Mouse (Mus musculus) heart, postnatal 14 days (tissue): ENCODE measurements at regions not wholly inside any gene's neighbourhood (a gene's known extent, or its start where the extent isn't known, plus 50 kb on each side); places are given as distances from the start of the nearest gene placed in this dataset.

ENCODE experiments used
- DNase-seq, 2 experiments: peaks; one replicate each; pipeline ENCODE4 v3.0.0; 2021 to 2022
- intact Hi-C: fragments of 180-260 bp; cut with DNase I; formaldehyde crosslinking; loops from one replicate; pipeline ENCODE4 v1.15.1; 2025

DNA sequence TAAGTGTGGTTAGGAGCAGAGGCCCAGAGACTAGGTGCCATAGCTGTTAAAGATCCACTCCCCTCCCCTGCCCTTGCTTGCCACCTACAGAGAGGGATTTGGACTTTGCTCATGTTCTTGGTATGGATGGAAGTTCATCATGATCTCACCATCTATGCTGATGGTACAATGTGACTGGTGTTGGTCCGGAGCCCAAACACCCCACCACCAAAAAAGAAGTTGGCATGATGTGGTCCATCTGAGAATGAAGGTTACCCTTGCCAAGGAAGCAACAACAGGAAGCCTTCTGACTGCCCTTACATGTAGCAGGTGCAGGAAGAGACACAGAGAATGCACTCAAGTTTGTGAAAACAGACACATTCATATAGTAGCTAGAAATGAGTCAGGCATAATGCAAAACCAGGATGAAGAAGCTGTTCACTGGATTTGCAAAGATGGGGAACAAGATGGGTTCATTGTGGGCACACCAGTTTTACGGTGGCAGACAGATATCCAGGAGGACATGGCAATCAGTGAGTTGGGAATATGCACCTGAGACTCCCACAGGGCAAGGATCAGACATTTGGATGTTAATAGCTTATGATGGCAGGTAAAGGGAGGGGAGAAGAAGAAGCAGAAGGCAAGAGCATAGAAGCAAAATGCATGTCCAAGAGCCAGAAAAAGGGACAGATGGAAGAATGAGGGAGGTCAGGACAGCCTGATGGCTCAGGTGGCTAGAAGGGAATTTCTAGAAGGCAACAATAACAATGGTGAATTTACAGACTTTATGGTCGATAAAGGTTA is 420.8 kb downstream of the Prdm2 start:
- DNase-seq = no peak
- intact Hi-C loops = no loop called here

DNA sequence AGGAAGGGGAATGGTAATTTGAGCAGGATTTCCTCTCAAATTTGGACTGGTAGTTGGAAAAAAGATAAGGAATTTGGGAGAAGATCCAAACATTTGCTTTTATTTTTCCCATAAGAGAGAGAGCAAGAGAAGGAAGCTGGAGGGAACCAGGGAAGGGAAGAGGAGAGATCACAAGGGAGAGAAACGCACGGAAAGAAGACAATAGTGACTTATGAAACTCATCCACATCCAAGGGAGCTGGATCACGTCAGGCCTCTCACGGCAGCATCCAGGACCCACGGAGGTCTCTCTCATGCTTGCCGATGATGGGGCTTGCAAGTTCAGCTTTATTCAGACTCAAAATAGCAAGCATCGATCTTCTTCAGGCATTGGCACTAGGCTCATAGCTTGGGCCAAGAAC is 423.7 kb downstream of the Prdm2 start:
- intact Hi-C loops = no loop called here

DNA sequence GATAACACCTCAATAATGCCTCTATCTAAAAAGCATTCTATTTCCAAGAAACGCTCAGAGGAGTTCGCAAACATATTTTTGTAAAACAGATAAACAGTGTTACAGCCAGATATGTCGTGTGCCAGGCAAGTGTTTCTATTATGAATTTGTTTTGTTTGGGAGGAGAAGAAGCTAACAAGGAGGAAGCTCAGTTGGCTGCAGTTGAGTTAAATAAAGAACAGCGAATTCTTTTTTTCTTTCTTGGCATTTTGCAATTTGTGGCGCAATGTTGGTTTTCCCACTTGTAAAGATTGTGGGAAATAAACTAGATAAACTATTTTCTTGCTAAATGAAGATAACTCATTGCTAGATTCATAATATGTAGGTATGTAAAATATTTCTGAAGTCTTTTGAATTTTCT is 427.4 kb downstream of the Prdm2 start:
- DNase-seq = no peak
- intact Hi-C loops = no loop called here

More for the DNA sequence above, 423.7 kb downstream of the Prdm2 start:
- DNase-seq = no peak

DNA sequence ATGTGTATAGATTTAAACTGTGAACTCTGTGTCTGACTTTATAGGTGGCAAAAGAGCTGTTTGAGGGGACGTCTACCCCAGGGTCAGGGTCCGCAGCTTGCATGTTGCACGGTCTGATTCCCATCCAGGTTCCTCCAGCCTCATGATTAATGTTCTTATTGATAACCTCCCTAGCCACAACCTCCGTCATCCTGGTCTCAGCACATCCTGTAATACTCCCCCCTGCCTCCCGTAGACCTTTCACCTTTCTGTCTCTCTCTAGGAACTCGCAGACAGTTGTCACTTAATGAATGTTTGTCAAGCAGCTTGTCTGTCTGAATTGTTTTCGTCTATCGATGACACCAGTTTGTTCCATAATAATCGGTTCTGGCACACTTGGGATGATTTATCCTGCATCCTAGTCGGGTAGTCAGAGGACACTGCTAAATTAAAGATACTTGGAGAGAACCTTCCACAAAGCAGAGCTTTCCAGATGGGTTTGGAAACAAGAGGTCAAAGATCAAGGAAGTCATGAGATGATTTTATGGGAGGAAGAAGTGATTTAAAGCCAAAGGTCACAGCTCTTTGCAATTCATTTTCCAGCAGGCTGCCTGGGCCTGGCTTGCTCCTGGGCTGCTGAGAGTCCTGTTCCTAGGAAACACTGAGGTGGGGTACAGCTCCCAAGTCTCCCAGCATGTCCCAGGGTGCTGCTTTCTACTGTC is 435.9 kb downstream of the Prdm2 start:
- DNase-seq = no peak
- intact Hi-C loops = no loop called here

DNA sequence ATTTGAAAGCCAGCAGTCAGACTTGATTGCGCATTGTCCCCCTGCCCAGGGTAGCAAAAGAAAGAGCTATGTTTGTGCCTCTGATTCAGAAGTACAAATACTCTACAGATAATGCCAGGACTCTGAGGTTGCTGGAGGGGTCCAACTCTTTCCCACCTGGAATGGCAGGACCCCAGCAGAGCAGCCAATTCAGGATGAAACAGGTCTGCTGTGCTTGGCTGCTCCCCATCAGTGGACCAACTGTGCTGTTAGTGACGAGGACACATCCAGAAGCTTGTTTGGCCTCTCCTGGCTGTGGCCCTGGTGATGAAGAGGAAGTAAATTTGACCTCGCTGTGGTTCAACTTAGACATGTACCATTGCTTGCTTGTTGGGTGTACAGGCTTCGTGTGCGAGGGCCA is 437.8 kb downstream of the Prdm2 start:
- no peak for DNase-seq
- intact Hi-C loops = no loop called here

DNA sequence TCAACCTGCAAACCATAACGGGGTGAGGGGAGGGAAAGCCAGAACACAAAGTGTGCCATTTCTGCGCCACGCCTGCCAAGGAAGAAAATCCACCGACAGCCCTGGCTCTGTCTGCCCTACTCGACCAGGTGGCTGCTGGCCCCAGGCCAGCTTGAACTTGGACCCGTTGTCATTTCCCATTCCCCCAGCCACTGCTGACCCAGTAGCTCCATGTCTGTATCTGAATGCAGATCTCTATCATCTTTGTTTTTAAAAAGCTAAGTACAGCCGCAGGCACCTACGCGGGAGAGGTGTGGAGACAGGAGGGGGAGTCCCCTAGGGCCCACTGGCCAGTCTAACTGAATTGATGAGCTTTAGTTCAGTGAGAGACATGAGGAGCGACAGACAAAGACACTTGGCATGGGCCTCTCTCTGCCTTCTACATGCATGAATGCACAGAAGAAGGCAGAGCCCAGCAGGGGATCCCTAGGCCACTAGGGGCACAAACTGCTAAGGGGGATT is 439.1 kb downstream of the Prdm2 start:
- intact Hi-C loops = no loop called here
- no peak for DNase-seq

DNA sequence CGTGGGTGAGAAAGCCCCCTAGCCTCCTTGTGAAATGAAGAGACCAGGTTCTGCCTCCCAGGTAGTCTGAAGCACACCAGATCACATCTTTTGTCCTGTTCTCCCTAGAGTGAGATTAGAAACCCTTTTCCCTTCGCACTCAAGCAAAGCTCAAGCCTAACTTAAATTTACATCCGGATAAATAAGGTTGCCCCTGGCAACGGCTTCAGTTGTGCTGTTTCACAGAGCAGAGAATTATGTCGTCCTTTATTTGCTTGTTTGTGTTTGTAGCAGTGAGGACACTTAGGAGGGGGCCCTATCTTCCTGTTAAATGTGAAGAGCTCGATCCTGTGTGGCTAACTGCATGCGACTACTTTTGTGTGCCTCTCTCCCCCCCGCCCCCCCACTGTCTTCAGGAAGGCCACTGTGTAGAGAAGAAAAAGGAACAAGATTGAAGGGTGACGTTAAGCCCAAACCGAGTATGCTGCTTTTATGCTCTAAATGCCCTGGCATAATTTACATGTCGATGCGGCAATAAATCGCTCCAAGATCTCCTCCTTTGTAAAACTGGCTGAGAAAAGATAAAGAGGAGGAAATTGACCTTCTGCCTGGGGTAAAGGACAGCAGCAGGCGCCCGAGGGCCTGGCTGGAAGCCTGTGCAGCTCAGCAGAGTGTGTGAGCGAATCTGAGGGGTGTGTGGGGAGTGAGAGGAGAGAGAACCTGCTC is 439.9 kb downstream of the Prdm2 start:
- DNase-seq = peak in 1 of 2 experiments; percentile 17
- intact Hi-C loops = no loop called here

DNA sequence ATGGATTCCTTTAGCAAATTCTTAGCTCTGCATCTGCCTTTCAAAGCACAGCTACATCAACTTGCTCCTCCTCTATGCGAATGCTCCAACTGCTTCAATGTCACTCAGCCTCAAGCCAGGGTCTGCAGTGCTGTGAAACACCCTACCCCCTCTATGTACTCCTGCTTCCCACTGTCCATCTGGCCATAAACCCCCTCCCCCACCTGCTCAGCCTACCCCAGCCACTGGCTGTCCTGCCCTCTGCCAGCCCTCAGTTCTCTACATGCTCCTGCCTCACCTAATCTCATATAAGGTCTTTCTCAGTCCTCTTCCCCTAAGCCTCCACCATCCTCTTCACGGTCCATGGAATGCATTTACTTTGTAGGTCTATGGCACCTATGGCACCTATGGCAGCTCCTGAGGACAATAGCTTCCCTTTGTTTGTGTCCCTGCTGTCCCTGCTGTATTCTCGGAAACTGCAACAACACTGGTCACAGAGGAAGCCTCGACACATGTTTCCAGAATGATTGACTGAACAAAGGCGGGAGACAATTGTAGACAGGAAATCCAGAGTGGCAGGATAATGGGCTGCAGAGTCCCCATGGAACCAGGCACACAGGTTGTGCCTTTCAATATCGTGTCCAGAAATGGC is 441.2 kb downstream of the Prdm2 start:
- no peak for DNase-seq
- intact Hi-C loops = no loop called here

DNA sequence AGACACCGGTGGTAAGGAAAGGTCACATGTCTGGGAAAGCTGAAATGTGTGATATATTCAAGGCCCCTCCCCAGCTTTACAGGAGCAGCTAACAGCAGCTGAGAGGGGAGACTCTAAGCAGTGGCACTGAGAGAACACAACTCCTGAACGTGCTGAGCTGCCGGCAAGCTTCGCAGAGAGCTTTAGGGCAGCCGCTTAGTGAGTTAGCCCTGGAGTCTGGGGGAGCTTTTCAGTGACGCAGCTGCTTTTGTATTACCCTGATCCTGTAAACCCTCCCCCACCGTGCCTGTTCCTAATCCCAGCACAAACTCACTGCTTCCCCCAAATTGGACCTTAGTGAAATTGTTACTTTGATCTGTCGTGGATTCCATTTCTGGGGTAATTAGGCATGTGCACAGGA is 442.6 kb downstream of the Prdm2 start:
- intact Hi-C loops = no loop called here
- no peak for DNase-seq

DNA sequence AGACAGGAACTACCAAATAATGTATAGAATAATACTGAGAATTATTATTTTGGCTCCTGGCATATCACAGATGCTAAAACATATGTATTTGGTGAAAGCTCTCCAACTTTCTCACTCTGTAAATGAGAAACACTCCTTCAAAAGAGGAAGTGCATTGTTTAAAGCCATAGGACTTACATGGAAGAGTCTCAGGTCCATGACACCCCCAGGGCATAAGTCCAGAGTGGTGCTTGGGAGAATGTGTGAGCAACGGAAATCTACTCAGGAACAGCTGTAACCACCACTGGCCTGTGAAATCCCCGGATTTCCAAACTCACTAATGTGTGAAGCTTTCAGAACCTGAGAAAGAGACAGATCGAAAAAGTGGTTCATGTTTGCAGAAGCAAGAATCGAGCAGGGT is 445.1 kb downstream of the Prdm2 start:
- no peak for DNase-seq
- intact Hi-C loops = no loop called here

DNA sequence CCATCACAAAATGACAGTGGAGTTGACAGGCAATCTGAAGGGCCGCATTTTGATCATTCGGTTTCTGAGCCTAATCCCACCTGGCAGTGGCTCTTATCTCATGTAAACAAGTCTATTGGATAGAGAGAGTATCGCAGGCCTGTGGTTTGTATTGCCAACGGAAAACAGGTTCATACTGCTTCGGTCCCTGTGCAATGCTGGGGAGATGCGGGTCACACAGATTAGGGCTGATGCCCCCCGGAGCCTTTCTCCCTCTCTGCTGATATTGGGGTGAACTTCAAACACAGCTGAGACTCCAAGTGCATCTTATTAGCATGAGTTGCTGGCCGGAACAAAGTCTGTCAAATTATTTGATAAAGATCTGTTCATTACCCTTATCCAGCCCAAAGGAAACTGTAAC is 451.2 kb downstream of the Prdm2 start:
- intact Hi-C loops = no loop called here
- no peak for DNase-seq

DNA sequence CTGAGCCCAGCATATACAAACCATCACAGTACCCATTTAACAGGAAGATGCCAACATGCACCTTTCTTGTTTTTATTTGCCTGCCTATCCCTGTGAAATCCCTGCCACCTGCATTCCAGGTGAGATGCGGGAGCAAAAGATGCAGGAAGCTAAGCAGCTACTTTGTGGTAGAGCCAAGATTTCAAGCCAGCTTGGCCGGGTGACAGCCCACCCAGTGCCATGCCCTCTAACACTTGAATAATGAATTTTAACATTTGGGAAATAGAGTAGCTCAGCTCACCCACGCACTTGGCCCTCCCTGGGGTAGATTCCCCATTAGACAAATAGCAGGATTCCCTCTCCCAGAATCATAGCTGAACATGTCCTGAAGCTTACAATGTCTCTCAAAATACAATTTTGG is 454.7 kb downstream of the Prdm2 start:
- DNase-seq = no peak
- intact Hi-C loops = no loop called here

DNA sequence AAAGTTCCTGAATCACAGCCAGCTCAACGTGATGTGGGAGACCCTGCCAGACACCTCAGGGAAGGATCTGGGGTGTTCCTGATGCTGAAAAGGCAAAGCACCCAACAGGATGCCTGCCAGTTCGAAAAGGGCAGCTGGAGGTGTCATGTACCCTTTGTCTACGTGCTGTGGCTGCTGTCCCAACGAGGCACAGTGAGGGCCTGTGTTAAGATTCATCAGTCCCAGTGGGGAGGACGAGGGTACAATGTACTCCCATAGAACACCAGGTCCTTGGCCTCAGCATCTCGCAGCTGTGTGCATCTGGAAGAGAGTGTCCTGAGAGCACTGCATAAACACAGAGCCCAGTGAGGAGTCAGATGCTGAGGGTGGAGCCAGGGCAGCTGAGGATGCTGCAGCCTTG is 456.5 kb downstream of the Prdm2 start:
- peak; percentile 71 to 77 for DNase-seq
- intact Hi-C loops = no loop called here

DNA sequence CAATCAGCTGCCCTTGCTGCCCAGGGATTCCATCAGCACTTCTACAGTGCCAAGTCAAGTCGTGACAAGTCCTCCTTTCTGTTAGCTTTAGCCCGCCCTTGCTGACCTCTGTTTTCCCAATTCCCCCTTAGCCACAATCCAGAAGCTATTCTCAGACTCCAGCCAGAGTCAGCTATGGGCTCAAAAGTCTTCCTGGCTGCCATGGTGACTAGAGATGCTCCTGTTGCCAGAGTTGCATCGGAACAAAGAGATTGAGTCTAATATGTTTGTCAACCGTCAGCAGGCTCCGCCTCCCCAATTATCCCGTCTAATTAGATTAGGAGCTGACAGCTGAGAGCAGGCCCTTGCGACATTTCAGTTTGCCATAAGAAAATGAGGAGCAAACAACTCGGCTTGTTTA is 462.9 kb downstream of the Prdm2 start:
- intact Hi-C loops = no loop called here
- no peak for DNase-seq

DNA sequence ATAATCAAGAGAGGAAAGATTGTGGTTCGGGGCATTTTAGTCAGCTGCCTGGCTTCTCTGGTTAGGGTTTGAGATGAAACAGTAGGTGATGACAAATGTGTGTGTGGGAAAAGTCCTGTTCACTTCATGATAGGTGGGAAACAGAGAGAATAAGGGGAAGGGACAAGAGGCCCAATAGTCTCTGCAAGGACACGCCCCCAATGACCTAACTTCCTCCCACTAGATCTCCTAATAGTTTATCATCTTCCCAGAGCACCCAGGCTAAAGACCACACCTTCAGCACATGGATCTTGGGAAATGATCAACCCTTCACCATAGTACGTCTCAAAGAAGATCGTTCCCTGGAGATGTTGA is 484.3 kb upstream of the Kazn start:
- intact Hi-C loops = no loop called here
- DNase-seq = no peak

DNA sequence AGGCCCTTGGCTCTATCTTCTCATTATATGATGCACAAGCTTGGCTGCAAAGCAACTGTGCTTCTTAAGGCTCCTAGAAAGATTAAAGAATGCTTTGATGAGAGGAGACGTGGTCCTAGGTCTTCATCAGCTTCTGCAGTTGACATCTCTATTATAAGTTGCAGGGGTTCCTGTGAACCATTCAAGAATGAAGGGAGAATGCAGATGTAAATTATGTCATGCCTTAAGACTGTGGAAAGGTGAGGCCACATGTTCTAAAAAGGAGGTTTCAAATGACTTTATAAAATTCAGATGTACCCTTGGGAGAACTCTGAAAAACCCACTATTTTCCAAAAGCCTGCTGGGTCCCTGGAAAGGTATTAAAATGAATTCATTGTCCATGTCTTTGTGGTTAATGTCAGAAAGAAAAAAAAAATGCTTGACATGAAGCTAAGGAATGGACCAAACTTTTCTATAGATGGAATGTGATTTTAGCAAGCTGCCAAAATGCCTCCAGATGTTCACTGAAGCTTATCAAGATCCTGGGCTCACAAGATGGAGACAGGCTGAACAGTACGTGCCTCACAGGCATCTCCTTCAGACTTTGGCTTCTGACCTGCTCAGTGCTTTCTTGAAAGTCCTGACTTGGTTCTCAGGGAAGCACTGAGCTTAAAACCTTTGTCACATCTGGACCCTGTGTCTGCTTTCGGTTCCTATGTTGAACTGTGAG is 483.8 kb upstream of the Kazn start:
- DNase-seq = no peak

DNA sequence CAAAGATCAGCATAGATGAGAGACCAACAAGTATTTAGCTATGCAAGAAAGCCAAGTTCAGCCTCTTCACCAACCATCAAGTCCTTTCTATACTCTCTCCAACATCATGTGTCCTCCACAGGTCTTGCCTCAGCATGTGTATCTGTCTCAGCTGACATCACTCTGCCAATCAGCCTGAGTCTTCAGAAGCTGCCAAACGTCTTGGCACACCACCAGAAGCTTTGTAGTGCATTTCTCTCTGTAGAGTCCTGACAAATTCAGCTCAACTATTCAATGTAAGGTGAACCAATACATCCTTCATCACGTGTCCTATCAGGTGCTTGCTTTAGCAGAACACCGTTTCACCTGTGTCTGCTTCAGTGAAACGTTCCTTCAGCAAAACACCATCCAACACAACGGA is 462.4 kb upstream of the Kazn start:
- intact Hi-C loops = no loop called here
- DNase-seq = no peak

More for the DNA sequence above, 483.8 kb upstream of the Kazn start:
- intact Hi-C loops = no loop called here

DNA sequence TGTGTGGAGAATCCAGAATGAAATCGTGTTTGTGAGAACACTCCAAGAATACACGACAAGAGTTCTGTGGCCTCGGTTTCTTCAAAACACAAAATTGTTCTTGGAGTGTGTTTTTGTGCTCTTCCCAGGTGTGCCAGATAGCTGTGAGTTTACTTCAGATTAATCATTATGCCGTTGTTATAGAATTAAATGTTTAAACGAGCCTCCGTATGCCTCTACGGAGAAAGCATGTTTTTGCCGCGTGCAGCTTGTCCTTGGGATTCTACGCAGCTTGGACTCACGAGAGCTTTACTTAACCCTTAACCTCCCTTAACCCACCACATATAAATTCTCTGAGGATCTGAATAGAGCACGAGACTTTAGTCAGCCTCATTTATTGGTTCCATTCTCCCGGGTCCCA is 455.7 kb upstream of the Kazn start:
- intact Hi-C loops = no loop called here
- no peak for DNase-seq

DNA sequence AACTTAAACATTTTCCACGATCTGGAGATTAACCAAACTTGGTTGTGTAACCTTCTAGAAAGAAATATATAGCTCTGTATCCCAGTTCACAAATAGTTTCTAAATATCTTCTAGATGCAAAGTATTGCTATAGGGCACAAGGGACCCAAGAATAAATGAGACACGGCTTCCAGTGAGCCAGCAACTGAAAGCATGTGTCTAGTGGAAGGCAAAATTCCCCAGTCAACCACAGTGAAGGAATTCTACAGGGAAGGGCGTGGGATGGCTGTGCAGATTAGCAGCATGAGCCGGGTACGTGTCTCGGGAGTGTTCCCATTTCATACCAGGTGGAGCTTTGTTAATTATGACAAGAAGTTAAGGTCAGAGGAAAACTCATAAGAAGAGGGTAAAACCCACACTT is 449.0 kb upstream of the Kazn start:
- no peak for DNase-seq
- intact Hi-C loops = no loop called here

DNA sequence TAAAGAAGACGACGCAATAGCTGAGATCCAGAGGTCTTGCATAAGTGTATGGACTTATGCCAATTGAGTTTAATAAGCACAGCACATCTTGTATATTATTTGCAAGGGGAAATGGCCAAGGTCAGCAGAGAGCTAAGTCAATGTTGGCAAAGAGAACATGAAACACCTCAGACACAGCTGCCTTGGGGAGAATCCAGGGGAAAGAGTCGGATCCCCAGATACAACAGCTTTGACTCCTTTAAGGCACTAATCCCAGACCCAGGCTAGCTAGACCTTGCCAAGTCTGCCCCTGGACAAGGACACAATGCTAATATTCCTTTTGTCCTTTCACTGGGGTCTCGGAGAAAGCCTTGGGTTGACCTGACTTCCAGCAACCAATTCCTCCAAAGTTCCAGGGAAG is 438.2 kb upstream of the Kazn start:
- intact Hi-C loops = no loop called here
- DNase-seq = peak in 1 of 2 experiments; percentile 19
